Mouse (Mus musculus): ENCODE results near the gene Slc16a9.

GRCm38 (mm10) chr10:70237936-70238335, 7.0 kb upstream of the Slc16a9 start:
- TF ChIP-seq POLR2A (IDR thresholded peaks at IDR 0.05; ENCODE audit: borderline replicate concordance, insufficient read depth, low read length) (no peak), CTCF (IDR thresholded peaks at IDR 0.05; ENCODE audit: borderline replicate concordance, insufficient read depth, low read depth, low read length) (no peak)
